Mouse (Mus musculus) C2C12 (cell line): ENCODE measurements around the gene Rftn1. TPM values are rescaled to one million over a fixed set of nuclear protein-coding genes. Genes with fewer than 3 reads are reported as not detected.

Experiments
- H3K27me3 ChIP-seq: one replicate; pipeline ENCODE4 v1.6.1; 2011; ENCODE audit not compliant: control insufficient read depth, insufficient read depth, insufficient read length
- H3K36me3 ChIP-seq: one replicate; pipeline ENCODE4 v1.6.1; 2011; ENCODE audit not compliant: control insufficient read depth, insufficient read depth
- H3K4me3 ChIP-seq: one replicate; pipeline ENCODE4 v1.5.1; 2011; ENCODE audit warnings: mild to moderate bottlenecking, control low read depth; ENCODE audit not compliant: poor library complexity, insufficient read depth, severe bottlenecking
- H3K79me2 ChIP-seq: one replicate; pipeline ENCODE4 v1.6.1; 2011; ENCODE audit not compliant: control insufficient read depth, insufficient read depth
- H3K79me3 ChIP-seq: one replicate; pipeline ENCODE4 v1.6.1; 2011; ENCODE audit warnings: low read depth, control low read depth
- H3ac ChIP-seq: one replicate; pipeline ENCODE3; 2011; ENCODE audit warnings: low read depth; ENCODE audit not compliant: control insufficient read depth, insufficient read length
- CEBPB ChIP-seq: IDR thresholded peaks from one replicate; pipeline ENCODE4 v1.6.1; 2011; ENCODE audit warnings: low read depth, mild to moderate bottlenecking, control low read depth, moderate library complexity
- CTCF ChIP-seq: IDR thresholded peaks from one replicate; pipeline ENCODE4 v1.5.1; 2011; ENCODE audit not compliant: control insufficient read depth, insufficient read depth, insufficient read length
- FOSL1 ChIP-seq: IDR thresholded peaks from one replicate; pipeline ENCODE4 v1.8.0; 2011; ENCODE audit warnings: mild to moderate bottlenecking, low read length; ENCODE audit not compliant: poor library complexity, insufficient read depth, severe bottlenecking
- MAX ChIP-seq: IDR thresholded peaks from one replicate; pipeline ENCODE4 v1.6.1; 2011; ENCODE audit warnings: mild to moderate bottlenecking, control low read depth
- MYOD1 ChIP-seq: IDR thresholded peaks from one replicate; pipeline ENCODE4 v1.6.1; 2011; ENCODE audit warnings: low read depth; ENCODE audit not compliant: control insufficient read depth, insufficient read length
- MYOG ChIP-seq: IDR thresholded peaks from one replicate; pipeline ENCODE4 v1.6.1; 2011; ENCODE audit not compliant: control insufficient read depth, insufficient read length; ENCODE audit errors: extremely low read depth
- USF1 ChIP-seq: IDR thresholded peaks from one replicate; pipeline ENCODE4 v1.6.1; 2011; ENCODE audit warnings: low read depth, mild to moderate bottlenecking, control low read depth, moderate library complexity
- polyA plus RNA-seq: library from polyadenylated mRNA; unstranded; fragments of >200 nt; fragmentation: generic; extraction: Trizol; gene quantifications from one replicate; pipeline ENCODE4 v1.2.1, GENCODE M21; 2012; ENCODE audit warnings: missing spikeins

The Rftn1 gene
- polyA plus RNA-seq, 1 experiment: 0.35 TPM

- H3ac ChIP-seq: no peak overlapping the region
- no peak overlapping the region for H3K4me3 ChIP-seq
- H3K79me3 ChIP-seq: no peaks in the 10 kb centered on the region
- H3K36me3 ChIP-seq: no peaks in the 10 kb centered on the region
- H3K27me3 ChIP-seq: no peaks in the 10 kb centered on the region
- H3K79me2 ChIP-seq: no peaks in the 10 kb centered on the region
- TF ChIP-seq FOSL1: no peak
- TF ChIP-seq MYOD1: no peak
- TF ChIP-seq CEBPB: no peak
- no peak for TF ChIP-seq CTCF
- no peak for TF ChIP-seq MYOG
- no peak for TF ChIP-seq USF1
- no peak for TF ChIP-seq MAX
Measured at GRCm38 (mm10) chr17:50094596-50094995, 95.9 kb downstream of the Rftn1 start.

DNA sequence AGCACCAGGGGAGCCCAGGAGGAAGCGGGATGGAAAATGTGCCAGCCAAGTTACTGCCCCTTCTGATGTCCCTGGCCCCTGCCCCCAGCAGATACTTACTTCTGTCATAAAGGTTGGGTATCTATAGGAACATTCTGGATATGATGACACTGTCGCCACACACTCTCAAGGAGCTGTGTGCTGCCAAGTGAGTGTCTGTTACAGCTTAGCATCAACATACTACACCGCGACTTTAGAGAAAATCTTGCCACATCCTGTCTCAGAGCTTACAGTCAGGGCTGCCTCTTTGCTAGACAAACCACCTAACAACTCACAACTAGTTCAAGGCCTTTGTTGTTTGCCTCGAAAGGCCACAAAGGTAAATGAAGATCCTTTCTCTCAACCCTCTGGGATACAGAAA, 96.4 kb downstream of the Rftn1 start:
- H3K4me3 ChIP-seq: no peak overlapping the region
- H3ac ChIP-seq: no peak overlapping the region
- no peaks in the 10 kb centered on the region for H3K79me3 ChIP-seq
- H3K36me3 ChIP-seq: no peaks in the 10 kb centered on the region
- H3K79me2 ChIP-seq: no peaks in the 10 kb centered on the region
- TF ChIP-seq FOSL1: no peak
- TF ChIP-seq CEBPB: no peak
- no peak for TF ChIP-seq MYOD1
- no peak for TF ChIP-seq MYOG
- no peak for TF ChIP-seq MAX
- H3K27me3 ChIP-seq: no peaks in the 10 kb centered on the region

DNA sequence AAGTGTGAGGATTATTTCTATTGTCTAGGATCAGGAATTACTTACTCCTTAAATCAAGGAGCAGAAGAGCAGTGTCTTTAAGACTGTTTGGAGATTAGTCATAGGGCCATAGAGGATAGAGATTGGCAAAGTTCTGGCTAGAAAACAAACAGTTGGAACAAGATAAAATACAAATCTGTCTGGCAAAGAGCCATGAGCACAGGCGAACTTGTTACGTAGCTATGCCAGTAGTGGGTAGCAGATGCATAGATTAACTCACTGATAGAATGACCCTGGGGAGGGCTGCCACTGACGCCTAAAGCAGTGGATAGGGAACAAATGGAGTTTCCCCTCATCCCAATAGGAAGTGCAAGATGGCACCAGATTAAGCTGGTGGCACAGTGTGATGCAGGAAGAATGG, 97.1 kb downstream of the Rftn1 start:
- TF ChIP-seq CEBPB: no peak
- no peak for TF ChIP-seq MAX
- no peak for TF ChIP-seq MYOD1
- TF ChIP-seq MYOG: no peak
- no peak for TF ChIP-seq CTCF
- TF ChIP-seq USF1: no peak
- no peak for TF ChIP-seq FOSL1
- H3ac ChIP-seq: no peak overlapping the region
- H3K36me3 ChIP-seq: no peaks in the 10 kb centered on the region
- no peaks in the 10 kb centered on the region for H3K79me2 ChIP-seq
- no peaks in the 10 kb centered on the region for H3K79me3 ChIP-seq
- H3K4me3 ChIP-seq: no peak overlapping the region
- H3K27me3 ChIP-seq: no peaks in the 10 kb centered on the region

- H3K36me3 ChIP-seq: no peaks in the 10 kb centered on the region
- no peak overlapping the region for H3ac ChIP-seq
- no peak for TF ChIP-seq USF1
- no peak for TF ChIP-seq MAX
- no peak for TF ChIP-seq CTCF
- no peak for TF ChIP-seq CEBPB
- TF ChIP-seq MYOG: no peak
- no peak for TF ChIP-seq FOSL1
- TF ChIP-seq MYOD1: no peak
- no peaks in the 10 kb centered on the region for H3K27me3 ChIP-seq
- H3K79me3 ChIP-seq: no peaks in the 10 kb centered on the region
- H3K79me2 ChIP-seq: no peaks in the 10 kb centered on the region
- H3K4me3 ChIP-seq: no peak overlapping the region
Measured at GRCm38 (mm10) chr17:50092848-50093247, 97.6 kb downstream of the Rftn1 start.

GRCm38 (mm10) chr17:50091829-50092228, 98.6 kb downstream of the Rftn1 start:
- TF ChIP-seq FOSL1: no peak
- TF ChIP-seq MYOG: no peak
- TF ChIP-seq USF1: no peak
- TF ChIP-seq CEBPB: no peak
- TF ChIP-seq CTCF: no peak
- TF ChIP-seq MAX: no peak
- no peak for TF ChIP-seq MYOD1
- no peak overlapping the region for H3K4me3 ChIP-seq
- no peak overlapping the region for H3ac ChIP-seq
- no peaks in the 10 kb centered on the region for H3K79me2 ChIP-seq
- no peaks in the 10 kb centered on the region for H3K79me3 ChIP-seq
- no peaks in the 10 kb centered on the region for H3K27me3 ChIP-seq
- H3K36me3 ChIP-seq: no peaks in the 10 kb centered on the region

DNA sequence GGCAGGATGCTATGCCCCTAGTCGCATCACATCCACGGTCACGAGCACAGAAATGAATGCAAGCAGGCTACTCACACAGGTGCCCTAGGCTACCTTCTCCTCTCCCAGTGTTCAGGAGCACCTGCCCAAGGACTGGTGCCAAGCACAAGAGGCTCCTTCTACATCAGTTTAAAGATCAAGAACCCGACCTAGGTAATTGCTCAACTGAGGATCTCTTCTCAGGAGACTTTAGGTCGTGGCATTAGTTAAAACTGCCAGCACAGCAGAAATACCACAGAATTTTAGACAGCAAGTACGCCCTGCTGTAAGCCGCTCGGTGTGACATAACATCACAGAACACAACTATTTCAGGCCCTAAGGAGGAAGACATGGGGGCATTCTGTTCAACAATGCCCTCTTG, 100.7 kb downstream of the Rftn1 start:
- no peak for TF ChIP-seq MYOG
- no peak for TF ChIP-seq MYOD1
- TF ChIP-seq FOSL1: no peak
- TF ChIP-seq CEBPB: no peak
- TF ChIP-seq USF1: no peak
- no peak for TF ChIP-seq CTCF
- no peak for TF ChIP-seq MAX
- H3K27me3 ChIP-seq: no peaks in the 10 kb centered on the region
- no peaks in the 10 kb centered on the region for H3K79me3 ChIP-seq
- no peak overlapping the region for H3K4me3 ChIP-seq
- H3ac ChIP-seq: no peak overlapping the region
- no peaks in the 10 kb centered on the region for H3K36me3 ChIP-seq
- H3K79me2 ChIP-seq: no peaks in the 10 kb centered on the region
